Mouse (Mus musculus) lung, embryonic 16.5 days (tissue): ENCODE measurements around the gene Otogl. TPM values are rescaled to one million over a fixed set of nuclear protein-coding genes. Genes with fewer than 3 reads are reported as not detected.

Experiments
- ATAC-seq: fragments of 200-750 bp; cut with Nextera tagmentation; 2 replicates; pipeline ENCODE4 v1.8.0; 2017; ENCODE audit warnings: low read depth, mild to moderate bottlenecking, moderate library complexity
- H3K27ac ChIP-seq: fragments of 300-500 bp; sonication (generic); 2 replicates; pipeline ENCODE4 v1.5.1; 2014; ENCODE audit warnings: mild to moderate bottlenecking, control low read depth, low read length
- H3K27me3 ChIP-seq: fragments of 300-500 bp; sonication (generic); 2 replicates; pipeline ENCODE4 v1.6.1; 2014; ENCODE audit warnings: low read depth, low read length, mixed read lengths; ENCODE audit not compliant: control insufficient read depth, insufficient read depth
- H3K36me3 ChIP-seq: fragments of 300-500 bp; sonication (generic); 2 replicates; pipeline ENCODE4 v1.6.1; 2014; ENCODE audit warnings: low read length; ENCODE audit not compliant: control insufficient read depth, insufficient read depth
- H3K4me1 ChIP-seq: fragments of 300-500 bp; sonication (generic); replicated peaks from 2 replicates; pipeline ENCODE4 v1.6.1; 2014; ENCODE audit warnings: low read length, mixed read lengths; ENCODE audit not compliant: control insufficient read depth, insufficient read depth
- H3K4me2 ChIP-seq: fragments of 300-500 bp; sonication (generic); 2 replicates; pipeline ENCODE4 v1.6.1; 2014; ENCODE audit warnings: low read depth, low read length, control low read depth
- H3K4me3 ChIP-seq: fragments of 300-500 bp; sonication (generic); 2 replicates; pipeline ENCODE4 v1.5.1; 2014; ENCODE audit warnings: mild to moderate bottlenecking, low read length, control low read depth
- H3K9ac ChIP-seq: fragments of 300-500 bp; sonication (generic); 2 replicates; pipeline ENCODE4 v1.6.1; 2014; ENCODE audit warnings: low read length, control low read depth
- H3K9me3 ChIP-seq: fragments of 300-500 bp; sonication (generic); 2 replicates; pipeline ENCODE4 v1.6.1; 2016; ENCODE audit warnings: low read length; ENCODE audit not compliant: control insufficient read depth
- WGBS: fragments of 180-500 bp; shearing (Covaris S2); extraction: QIAGEN DNeasy Blood & Tissue Kit; methylation state at CpG from one replicate; pipeline ENCODE4 v1.1.7; 2014; 5-methylcytosine and 5-hydroxymethylcytosine counted together
- polyA plus RNA-seq: library from polyadenylated mRNA; unstranded; fragments of >200 nt; fragmentation: Nextera tagmentation; extraction: Ambion mirVana; gene quantifications from 2 replicates; pipeline ENCODE4 v1.2.1, GENCODE M21; 2015

Otogl gene
- polyA plus RNA-seq, 1 experiment from 2014 or later = 0.06 TPM

DNA sequence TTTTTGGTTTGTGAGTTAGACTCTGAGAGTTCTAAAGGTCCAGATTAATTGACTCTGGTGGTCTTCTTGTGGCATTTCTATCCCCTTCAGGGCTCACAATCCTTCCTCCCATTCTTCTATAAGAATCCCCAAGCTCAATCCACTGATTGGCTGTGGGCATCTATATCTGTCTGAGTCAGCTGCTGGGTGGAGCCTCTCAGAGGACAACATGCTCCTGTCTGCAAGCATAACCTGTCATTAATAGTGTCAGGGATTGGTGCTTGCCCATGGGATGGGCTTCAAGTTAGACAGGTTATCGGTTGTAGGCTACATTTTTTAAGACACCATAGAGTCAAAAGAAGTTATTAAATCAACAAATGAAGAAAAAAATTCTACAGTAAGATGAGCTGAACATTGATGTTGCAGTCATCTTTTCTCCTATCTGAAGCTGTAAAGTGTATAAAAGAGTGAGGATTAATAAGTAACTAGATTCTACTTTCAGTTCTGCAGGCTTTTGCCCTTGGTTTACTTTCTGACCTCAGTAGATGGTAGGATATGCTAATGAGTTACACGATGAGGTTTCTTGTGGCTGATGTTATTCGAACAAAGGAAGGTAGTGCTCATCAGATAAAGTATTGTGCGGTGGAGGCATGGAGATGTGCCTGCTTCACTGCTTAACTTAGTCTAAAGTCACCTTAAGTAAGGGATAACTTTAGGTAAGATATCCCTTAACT, 29.4 kb upstream of the Otogl start:
- WGBS = 84% methylated on average over 4 of the region's 4 CpGs
- no peak for ATAC-seq
- no peak overlapping the region for H3K9ac ChIP-seq
- no peaks in the 10 kb centered on the region for H3K27me3 ChIP-seq
- H3K36me3 ChIP-seq = no peaks in the 10 kb centered on the region
- no peak overlapping the region for H3K4me2 ChIP-seq
- H3K4me1 ChIP-seq = no peaks in the 10 kb centered on the region
- H3K4me3 ChIP-seq = no peak overlapping the region
- no peak overlapping the region for H3K27ac ChIP-seq
- H3K9me3 ChIP-seq = no peaks in the 10 kb centered on the region

DNA sequence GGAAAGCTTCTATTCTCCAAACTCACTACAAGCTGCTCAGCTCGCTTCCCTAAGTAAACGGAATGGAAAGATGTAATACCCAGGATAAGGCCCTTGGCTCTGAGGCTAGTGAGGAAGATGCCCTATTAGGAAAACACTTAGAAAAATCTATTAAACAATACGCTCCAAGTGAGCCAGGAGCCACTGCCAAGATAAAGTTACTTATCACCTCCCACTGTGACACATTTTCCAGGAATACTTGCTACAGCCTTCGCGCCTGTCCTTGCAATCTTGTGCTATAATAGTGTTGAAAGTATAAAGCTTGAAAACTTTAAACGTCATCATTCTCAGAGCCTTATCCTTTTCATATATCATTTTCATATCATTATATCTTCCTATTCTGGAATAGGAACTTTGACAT, 28.4 kb upstream of the Otogl start:
- no peak for ATAC-seq
- WGBS = 65% methylated on average over 6 of the region's 6 CpGs
- Histone ChIP-seq H3K4me3 (no peak overlapping the region), H3K4me1 (no peaks in the 10 kb centered on the region), H3K27me3 (no peaks in the 10 kb centered on the region), H3K9me3 (no peaks in the 10 kb centered on the region), H3K4me2 (no peak overlapping the region), H3K36me3 (no peaks in the 10 kb centered on the region), H3K27ac (no peak overlapping the region), H3K9ac (no peak overlapping the region)

DNA sequence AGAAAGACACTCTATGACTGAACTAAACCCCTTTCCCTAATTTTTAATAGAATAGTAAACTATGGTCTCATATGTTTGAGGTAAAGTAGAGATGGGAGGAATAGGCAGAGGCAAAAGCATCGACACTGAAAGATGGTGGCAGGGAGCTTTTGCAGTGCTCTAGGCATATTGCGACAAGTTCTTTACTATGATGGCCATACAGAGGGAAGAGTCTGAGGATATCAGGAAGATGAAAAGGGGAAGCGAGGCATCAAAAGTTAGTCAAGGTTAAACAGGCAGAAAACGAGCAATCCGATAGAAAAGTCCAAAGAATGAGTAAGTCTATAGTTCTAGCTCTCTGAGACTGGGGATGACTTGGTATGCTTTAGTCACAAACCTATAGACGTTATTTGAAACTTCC, 27.9 kb upstream of the Otogl start:
- H3K4me3 ChIP-seq = no peak overlapping the region
- no peak for ATAC-seq
- no peaks in the 10 kb centered on the region for H3K4me1 ChIP-seq
- H3K4me2 ChIP-seq = no peak overlapping the region
- WGBS = 81% methylated on average over 6 of the region's 6 CpGs
- H3K36me3 ChIP-seq = no peaks in the 10 kb centered on the region
- H3K9me3 ChIP-seq = no peaks in the 10 kb centered on the region
- no peak overlapping the region for H3K9ac ChIP-seq
- H3K27me3 ChIP-seq = no peaks in the 10 kb centered on the region
- H3K27ac ChIP-seq = no peak overlapping the region

DNA sequence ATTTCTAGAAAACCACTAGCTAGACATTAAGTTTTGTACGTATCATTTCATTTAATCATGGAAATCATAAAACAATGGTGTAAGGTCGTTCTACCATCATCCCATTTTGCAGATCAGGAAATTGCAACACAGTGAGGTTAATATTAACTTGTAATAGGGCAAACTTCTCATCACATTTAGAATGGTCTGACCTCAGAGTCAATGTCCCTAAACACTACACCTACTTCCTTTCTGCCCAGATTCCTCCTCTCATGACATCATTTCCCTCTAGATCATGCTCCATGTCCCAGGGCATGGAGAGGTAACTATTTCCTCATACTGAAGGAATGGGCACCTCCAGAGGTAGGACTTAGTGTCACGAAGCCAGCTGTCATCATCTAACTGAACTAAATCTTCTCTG, 22.1 kb upstream of the Otogl start:
- Histone ChIP-seq H3K4me2 (no peak overlapping the region), H3K9me3 (no peaks in the 10 kb centered on the region), H3K36me3 (no peaks in the 10 kb centered on the region), H3K27ac (no peak overlapping the region), H3K4me3 (no peak overlapping the region), H3K4me1 (peaks cover 13% of the 10 kb centered on the region), H3K27me3 (no peaks in the 10 kb centered on the region), H3K9ac (no peak overlapping the region)
- WGBS = 69% methylated on average over 3 of the region's 3 CpGs
- ATAC-seq = no peak

DNA sequence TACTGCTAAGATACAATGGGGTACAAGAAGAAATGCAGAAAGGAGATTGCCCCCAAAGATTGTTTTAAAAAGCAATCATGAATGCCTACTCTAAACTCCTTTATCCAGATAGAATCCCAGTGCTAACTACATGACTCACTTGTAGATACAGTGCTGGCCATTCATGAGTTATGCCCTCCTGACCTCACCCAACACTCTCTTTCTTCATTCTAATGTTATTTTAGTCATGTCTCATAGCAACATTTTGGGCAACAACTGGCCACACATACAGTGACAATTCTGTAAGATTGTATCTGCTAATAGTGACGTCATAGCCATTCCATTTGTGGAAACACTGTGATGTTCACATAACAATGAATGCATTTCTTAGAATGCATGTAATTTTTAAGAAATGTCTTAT, 21.6 kb upstream of the Otogl start:
- H3K9ac ChIP-seq = no peak overlapping the region
- no peak overlapping the region for H3K4me2 ChIP-seq
- H3K27ac ChIP-seq = no peak overlapping the region
- no peak overlapping the region for H3K4me3 ChIP-seq
- no peaks in the 10 kb centered on the region for H3K27me3 ChIP-seq
- no peaks in the 10 kb centered on the region for H3K9me3 ChIP-seq
- no peaks in the 10 kb centered on the region for H3K36me3 ChIP-seq
- ATAC-seq = no peak
- WGBS = 88% methylated on average over 1 of the region's 1 CpGs
- H3K4me1 ChIP-seq = peaks cover 13% of the 10 kb centered on the region

DNA sequence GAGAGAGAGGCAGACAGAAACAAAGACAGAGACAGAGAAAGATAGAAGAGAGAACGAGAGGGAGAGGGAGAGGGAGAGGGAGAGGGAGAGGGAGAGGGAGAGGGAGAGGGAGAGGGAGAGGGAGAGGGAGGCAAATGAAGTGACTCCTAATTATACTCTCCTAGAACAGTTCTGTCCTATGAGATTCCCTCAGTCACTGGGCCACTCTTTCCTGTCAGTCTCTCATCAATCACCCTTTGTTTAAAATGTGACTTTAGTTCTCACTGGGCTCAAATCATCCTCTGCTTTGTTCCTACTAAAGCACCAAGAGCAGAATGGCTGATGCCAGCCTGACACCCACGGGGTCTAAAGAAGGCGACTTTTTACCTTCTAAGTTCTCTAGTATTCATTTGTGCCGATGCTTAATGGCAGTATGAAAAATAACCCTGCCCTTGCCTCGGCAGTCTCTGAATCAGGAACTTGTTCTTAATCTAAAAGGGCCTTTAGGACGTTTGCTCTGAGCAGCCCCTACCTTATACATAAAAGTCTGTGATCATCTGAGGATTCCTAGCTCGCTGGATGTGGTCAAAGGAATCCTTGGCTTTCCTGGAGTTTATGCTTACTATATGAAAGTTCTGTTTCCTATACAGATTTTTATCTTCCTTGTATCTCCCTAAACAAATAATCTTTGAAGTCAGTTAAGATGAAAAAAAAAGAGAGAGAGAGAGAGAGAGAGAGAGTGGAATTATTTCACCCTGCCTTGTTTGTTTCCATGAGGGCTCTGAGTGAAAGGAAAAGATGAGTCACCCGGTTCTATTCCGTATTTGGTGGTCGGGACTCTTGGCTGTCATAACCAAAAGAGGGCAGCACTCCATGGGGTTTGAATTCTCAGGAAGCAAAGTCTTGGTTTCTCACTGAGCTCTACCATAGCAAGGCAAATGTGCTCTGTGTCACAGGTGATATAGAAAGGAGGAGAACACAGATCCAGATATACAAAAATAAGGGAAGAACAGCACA, 20.2 kb upstream of the Otogl start:
- Histone ChIP-seq H3K27ac (peak overlapping the region; percentile 84), H3K27me3 (no peaks in the 10 kb centered on the region), H3K9ac (no peak overlapping the region), H3K4me1 (peaks cover 13% of the 10 kb centered on the region), H3K9me3 (no peaks in the 10 kb centered on the region), H3K4me3 (no peak overlapping the region), H3K4me2 (no peak overlapping the region), H3K36me3 (no peaks in the 10 kb centered on the region)
- 16% methylated on average over 9 of the region's 10 CpGs for WGBS
- ATAC-seq = peak; percentile 76

DNA sequence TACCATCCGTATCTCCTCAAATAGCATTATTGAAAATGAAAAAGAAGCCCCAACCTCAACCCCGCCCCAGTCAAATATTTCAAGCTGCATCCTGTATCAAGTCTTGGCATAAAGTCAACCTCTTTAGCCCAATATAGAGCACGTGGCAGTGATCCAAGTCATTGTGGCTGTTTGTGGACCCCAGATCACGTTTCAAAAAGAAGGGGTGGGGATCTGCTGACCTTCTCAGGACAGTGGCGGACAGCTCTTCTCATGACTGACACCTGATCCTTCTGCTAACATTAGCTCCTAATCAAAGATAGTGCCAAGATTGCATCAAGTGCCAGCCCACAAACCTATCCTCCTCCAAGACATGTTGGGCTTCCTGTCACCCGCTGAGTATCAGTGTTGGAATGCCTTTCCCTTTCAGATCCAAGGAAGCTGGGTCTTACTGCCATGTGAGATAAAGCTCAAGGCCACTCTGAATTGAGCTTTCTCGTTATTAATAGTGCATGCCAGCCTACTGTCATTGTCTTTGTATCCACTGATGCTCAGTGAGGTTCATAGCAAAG, 18.6 kb upstream of the Otogl start:
- peaks cover 13% of the 10 kb centered on the region for H3K4me1 ChIP-seq
- no peaks in the 10 kb centered on the region for H3K9me3 ChIP-seq
- H3K36me3 ChIP-seq = no peaks in the 10 kb centered on the region
- no peaks in the 10 kb centered on the region for H3K27me3 ChIP-seq
- no peak overlapping the region for H3K9ac ChIP-seq
- peak overlapping the region; percentile 84 for H3K27ac ChIP-seq
- H3K4me2 ChIP-seq = peak overlapping the region; percentile 25
- peak; percentile 80 for ATAC-seq
- 13% methylated on average over 7 of the region's 7 CpGs for WGBS
- no peak overlapping the region for H3K4me3 ChIP-seq

DNA sequence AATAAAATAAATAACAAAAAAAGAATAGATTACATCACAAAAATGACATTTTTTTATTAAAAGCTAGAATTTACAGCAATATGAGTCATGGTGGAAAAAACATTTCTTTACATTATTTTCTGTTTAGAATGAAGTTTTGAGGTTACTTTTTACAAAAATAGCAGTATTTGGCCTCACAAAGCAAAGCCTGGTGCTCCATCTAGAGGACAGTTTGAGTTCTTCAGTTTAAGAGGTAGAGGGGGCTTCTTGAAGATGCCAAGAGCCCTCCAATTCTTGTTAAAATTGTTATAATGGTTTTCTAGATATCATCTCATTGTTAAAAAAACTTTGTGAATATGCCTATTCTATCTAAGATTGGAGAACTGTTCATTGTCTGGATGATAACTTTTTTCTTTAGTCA, 13.4 kb upstream of the Otogl start:
- Histone ChIP-seq H3K4me1 (peaks cover 7% of the 10 kb centered on the region), H3K27ac (no peak overlapping the region)
- ATAC-seq = no peak

DNA sequence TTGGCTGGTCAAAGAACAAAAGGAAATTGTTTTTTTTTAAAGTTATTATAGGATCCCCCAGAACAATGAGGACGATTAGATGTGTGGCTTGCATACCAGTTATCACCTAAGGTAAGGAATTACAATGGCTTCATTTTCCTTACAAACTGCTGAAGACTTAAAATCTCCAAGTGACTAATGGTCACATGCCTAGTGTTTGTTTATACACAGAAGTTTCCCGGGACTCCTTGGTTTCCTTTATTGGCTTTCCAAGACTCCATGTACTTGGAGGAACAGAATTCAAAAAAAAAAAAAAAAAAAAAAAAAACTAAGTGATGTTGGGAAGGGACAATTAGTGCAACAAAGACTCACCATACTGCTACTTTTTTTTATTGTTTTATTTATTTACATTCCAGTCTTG, 11.9 kb upstream of the Otogl start:
- H3K4me1 ChIP-seq = peaks cover 2% of the 10 kb centered on the region; the same call in 1 of the 2 replicates
- no peaks in the 10 kb centered on the region for H3K27me3 ChIP-seq
- no peaks in the 10 kb centered on the region for H3K36me3 ChIP-seq
- 0 out of 2 replicates have a peak, but pooled peaks have one; percentile 20 for ATAC-seq
- no peak overlapping the region for H3K4me3 ChIP-seq
- H3K9ac ChIP-seq = no peak overlapping the region
- H3K4me2 ChIP-seq = no peak overlapping the region
- WGBS = 24% methylated on average over 2 of the region's 2 CpGs
- no peaks in the 10 kb centered on the region for H3K9me3 ChIP-seq
- H3K27ac ChIP-seq = no peak overlapping the region

More for the DNA sequence above, 13.4 kb upstream of the Otogl start:
- no peaks in the 10 kb centered on the region for H3K9me3 ChIP-seq
- no peaks in the 10 kb centered on the region for H3K27me3 ChIP-seq
- H3K4me2 ChIP-seq = no peak overlapping the region
- no peaks in the 10 kb centered on the region for H3K36me3 ChIP-seq
- no peak overlapping the region for H3K9ac ChIP-seq
- H3K4me3 ChIP-seq = no peak overlapping the region
